Mouse (Mus musculus) testis, adult 2 months (tissue): ENCODE data around the gene Mylk3. TPM values are rescaled to one million over a fixed set of nuclear protein-coding genes. Genes with fewer than 3 reads are reported as not detected.

Source experiments
- H3K27ac ChIP-seq: fragments of 200-500 bp; 2 replicates; pipeline ENCODE4 v1.5.1; 2012; ENCODE audit warnings: low read depth, low read length; ENCODE audit not compliant: control insufficient read depth, insufficient read depth
- H3K27me3 ChIP-seq: fragments of 200-500 bp; 2 replicates; pipeline ENCODE4 v1.6.1; 2012; ENCODE audit warnings: mild to moderate bottlenecking, low read length, moderate library complexity; ENCODE audit not compliant: control insufficient read depth, insufficient read depth
- H3K36me3 ChIP-seq: fragments of 200-500 bp; 2 replicates; pipeline ENCODE4 v1.6.1; 2012; ENCODE audit warnings: mild to moderate bottlenecking, low read length; ENCODE audit not compliant: control insufficient read depth, insufficient read depth
- H3K4me1 ChIP-seq: fragments of 200-500 bp; 2 replicates; pipeline ENCODE4 v1.6.1; 2012; ENCODE audit warnings: low read length; ENCODE audit not compliant: control insufficient read depth, insufficient read depth
- H3K4me3 ChIP-seq: fragments of 200-500 bp; 2 replicates; pipeline ENCODE4 v1.5.1; 2012; ENCODE audit warnings: low read depth, mild to moderate bottlenecking, low read length, moderate library complexity, mixed read lengths; ENCODE audit not compliant: control insufficient read depth
- CTCF ChIP-seq: fragments of 200-500 bp; IDR thresholded peaks from 2 replicates; pipeline ENCODE4 v1.5.1; 2012; ENCODE audit warnings: low read depth, mild to moderate bottlenecking, inconsistent platforms, low read length, moderate library complexity; ENCODE audit not compliant: control insufficient read depth, insufficient read depth, insufficient replicate concordance
- POLR2A ChIP-seq: fragments of 200-500 bp; IDR thresholded peaks from 2 replicates; pipeline ENCODE4 v1.6.1; 2012; ENCODE audit warnings: low read depth, mild to moderate bottlenecking, inconsistent platforms, low read length, moderate library complexity; ENCODE audit not compliant: control insufficient read depth
- polyA plus RNA-seq: library from polyadenylated mRNA; depleted of rRNA; stranded (reverse); fragments of >200 nt; gene quantifications from 2 replicates; pipeline ENCODE4 v1.2.3, GENCODE M21; 2012

The Mylk3 gene
- polyA plus RNA-seq, 1 experiment, result 1.5 TPM

DNA sequence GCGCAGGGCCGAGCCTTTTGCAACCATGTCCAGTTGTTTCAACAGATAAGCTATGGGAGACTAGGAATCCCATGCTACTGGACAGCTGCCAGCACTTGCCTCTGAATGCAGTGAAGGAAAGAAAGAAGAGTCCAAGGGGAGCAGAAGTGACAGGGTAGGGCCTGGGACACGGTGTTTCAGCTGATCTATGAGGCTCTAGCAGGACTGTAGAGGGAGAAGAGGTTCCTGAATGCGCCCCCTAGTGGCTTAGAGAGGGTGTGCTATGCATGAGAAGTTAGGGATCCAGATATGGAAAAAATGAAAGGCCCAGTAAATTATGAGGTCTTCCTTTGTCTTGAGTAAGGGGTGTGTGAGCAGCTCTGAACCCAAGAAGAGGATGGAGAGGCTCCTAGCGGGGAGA is 11.4 kb upstream of the Mylk3 start:
- Histone ChIP-seq H3K36me3 (no peaks in the 10 kb centered on the region), H3K4me1 (peaks cover 8% of the 10 kb centered on the region), H3K4me3 (no peak overlapping the region), H3K27ac (no peak overlapping the region), H3K27me3 (no peaks in the 10 kb centered on the region)
- no peak for TF ChIP-seq POLR2A
- peak; percentile 43; the same call in 1 of the 2 replicates for TF ChIP-seq CTCF

DNA sequence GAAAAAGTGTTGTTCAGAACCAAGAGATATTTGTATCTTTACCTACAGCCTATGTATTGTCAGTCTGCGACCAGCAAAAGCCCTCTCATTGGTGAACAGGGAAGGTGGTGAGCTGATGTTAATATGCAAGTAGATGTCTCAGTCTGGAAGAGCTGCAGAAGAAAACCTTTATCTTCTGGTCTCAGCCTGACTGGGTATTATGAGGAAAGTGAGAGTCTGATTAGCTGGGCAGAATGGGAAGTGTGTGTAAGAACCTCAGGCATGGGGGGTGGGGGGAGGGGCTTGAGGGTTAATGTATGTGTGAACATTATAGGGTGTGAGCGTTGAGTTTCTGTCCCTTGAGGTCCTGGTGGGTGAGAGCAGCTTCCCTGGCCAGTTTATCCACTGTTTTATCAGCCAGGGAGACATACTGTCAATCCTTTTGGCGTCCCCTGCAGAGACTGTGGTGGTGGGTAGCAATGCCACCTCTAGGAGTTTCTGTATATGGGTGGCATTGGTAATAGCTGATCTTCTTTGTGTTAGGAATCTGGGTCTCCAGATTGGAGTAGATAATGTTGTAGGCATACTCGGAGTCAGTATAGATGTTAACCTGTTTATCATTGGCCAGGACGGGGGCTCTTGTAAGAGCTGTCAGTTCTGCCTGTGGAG is 10.4 kb upstream of the Mylk3 start:
- no peak overlapping the region for H3K27ac ChIP-seq
- H3K27me3 ChIP-seq, result no peaks in the 10 kb centered on the region
- peaks cover 8% of the 10 kb centered on the region for H3K4me1 ChIP-seq
- H3K4me3 ChIP-seq, result no peak overlapping the region
- H3K36me3 ChIP-seq, result no peaks in the 10 kb centered on the region
- TF ChIP-seq POLR2A, result no peak
- no peak for TF ChIP-seq CTCF

DNA sequence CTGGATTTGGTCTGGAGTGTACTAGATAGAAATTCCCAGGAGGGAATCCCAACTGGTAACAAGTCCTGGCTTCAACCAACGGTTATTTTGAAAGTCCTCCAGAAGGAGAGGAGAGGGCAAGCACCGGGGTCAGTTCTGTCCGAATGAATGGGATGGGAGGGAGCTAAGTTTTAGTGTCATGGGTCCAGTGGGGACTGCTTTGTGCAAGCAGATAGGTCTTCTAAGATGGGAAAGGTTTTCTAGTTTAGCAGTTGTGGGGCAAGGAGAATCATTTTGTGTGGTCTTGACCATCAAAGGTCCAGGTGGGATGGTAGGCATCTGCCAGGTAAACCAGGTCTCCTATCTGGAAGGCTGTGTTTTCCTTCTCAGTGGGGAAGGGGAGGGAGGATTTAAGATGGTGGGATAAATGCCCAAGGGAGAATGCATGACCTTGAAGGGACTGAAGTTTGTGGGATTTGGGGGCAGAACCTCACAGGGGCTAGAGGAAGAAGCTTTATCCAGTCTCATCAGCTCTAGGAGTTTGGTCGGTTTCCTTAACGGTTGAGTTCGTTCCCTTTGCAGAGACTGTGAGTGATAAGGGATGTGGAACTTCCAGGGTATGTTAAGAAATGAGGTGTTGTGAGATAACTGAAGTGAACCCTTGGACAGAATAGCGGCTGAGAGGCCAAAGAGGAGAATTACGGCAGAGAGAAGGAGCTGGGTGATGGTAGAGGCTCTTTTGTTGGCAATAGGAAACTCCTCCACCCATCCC is 9.7 kb upstream of the Mylk3 start:
- peaks cover 8% of the 10 kb centered on the region for H3K4me1 ChIP-seq
- no peak overlapping the region for H3K27ac ChIP-seq
- TF ChIP-seq CTCF, result no peak
- TF ChIP-seq POLR2A, result no peak
- no peaks in the 10 kb centered on the region for H3K36me3 ChIP-seq
- no peaks in the 10 kb centered on the region for H3K27me3 ChIP-seq
- no peak overlapping the region for H3K4me3 ChIP-seq

DNA sequence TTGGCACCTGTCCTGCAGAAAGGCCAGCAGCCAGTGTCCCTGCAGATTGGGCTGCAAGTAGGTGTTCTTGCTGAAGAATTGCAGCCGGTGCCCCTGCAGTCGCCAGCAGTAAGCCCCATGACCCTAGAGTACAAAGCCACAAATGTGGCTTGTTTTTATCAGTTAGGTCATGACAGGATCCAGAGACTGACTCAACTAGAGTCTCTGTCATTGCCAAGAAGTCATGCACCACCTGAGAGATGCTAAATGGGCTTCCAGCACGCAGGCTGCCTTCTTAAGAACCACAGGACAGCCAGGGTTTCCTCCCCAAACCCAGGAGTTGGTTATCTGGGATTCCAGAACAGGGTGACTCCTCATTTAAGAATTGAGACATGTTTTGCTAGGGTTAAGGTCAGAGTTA is 8.9 kb upstream of the Mylk3 start:
- Histone ChIP-seq H3K36me3 (no peaks in the 10 kb centered on the region), H3K27me3 (no peaks in the 10 kb centered on the region), H3K4me3 (no peak overlapping the region), H3K4me1 (peaks cover 8% of the 10 kb centered on the region), H3K27ac (no peak overlapping the region)
- TF ChIP-seq POLR2A (no peak), CTCF (no peak)

DNA sequence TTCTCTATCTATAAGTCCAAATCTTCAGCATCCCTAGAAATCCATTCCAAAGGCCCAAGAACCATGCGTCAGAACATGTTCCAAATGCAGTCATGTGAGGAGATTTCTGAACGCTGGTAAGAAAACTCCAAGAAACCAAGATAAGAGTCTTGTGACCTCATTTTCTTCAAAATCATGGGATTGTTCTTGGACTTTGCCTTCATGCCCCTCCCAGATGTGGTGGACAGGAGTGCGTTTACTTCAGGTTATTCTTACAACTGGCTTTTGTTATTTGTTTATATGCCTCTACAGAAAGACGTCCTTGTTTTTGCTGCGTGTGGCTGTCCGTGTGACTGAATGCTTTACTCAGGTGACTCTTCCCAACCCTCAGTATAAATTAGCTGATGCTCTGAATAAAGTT is 7.1 kb upstream of the Mylk3 start:
- TF ChIP-seq POLR2A, result no peak
- no peak for TF ChIP-seq CTCF
- H3K4me1 ChIP-seq, result peaks cover 8% of the 10 kb centered on the region

DNA sequence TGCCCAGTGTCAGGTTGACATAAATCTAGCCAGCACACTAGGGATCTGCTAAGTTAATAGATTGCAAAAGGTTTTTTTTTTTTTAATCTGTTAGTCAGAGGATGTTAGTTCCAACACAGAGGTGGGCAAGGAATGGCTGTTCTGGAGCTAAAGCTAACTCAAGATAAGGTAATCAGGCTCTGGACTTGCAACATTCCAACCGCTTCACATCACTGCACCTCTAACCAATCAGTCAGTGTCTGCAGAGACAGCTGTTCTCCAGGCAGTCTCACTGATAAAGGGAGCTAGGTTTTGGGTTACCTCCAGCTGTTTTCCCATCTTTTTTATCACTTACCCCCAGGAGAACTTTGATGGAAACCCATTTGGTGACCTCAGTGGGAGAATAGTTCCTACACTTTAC is 5.3 kb upstream of the Mylk3 start:
- no peaks in the 10 kb centered on the region for H3K27me3 ChIP-seq
- no peak for TF ChIP-seq CTCF
- no peak for TF ChIP-seq POLR2A
- H3K36me3 ChIP-seq, result no peaks in the 10 kb centered on the region
- no peak overlapping the region for H3K27ac ChIP-seq
- H3K4me1 ChIP-seq, result no peaks in the 10 kb centered on the region
- H3K4me3 ChIP-seq, result no peak overlapping the region

More for the DNA sequence above, 7.1 kb upstream of the Mylk3 start:
- H3K27ac ChIP-seq, result no peak overlapping the region
- H3K27me3 ChIP-seq, result no peaks in the 10 kb centered on the region
- no peaks in the 10 kb centered on the region for H3K36me3 ChIP-seq
- no peak overlapping the region for H3K4me3 ChIP-seq

DNA sequence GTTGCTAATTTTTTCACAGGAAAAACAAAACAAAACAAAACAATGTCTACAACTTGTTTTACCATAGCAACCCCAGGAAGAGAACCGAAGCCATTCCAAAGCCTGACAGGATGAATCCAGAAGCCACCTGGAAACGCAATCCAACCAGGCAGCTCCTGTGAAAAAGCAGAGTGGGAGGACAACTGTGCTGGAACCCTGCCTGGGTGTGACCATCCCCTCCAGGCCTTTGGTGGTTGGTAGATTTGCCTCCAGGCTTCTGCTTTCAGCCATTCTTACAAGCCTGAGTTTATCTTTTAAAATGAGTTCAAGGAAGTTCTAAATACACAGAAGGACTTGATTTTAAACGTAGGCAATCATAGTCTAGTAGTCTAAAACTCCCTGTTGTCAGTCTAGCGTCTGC is 4.2 kb downstream of the Mylk3 start:
- no peaks in the 10 kb centered on the region; the same call in 1 of the 2 replicates for H3K4me1 ChIP-seq
- H3K27ac ChIP-seq, result no peak overlapping the region; the same call in 1 of the 2 replicates
- TF ChIP-seq CTCF, result no peak
- TF ChIP-seq POLR2A, result no peak
- no peaks in the 10 kb centered on the region for H3K27me3 ChIP-seq
- no peak overlapping the region for H3K4me3 ChIP-seq
- H3K36me3 ChIP-seq, result no peaks in the 10 kb centered on the region
